Mouse (Mus musculus): Measurements from ENCODE around the gene Piwil4. TPM values are rescaled to one million over a fixed set of nuclear protein-coding genes. Genes with fewer than 3 reads are reported as not detected.
"Not testable (repeated sequence)": the region's sequence is repeated elsewhere in the genome, so short reads cannot be mapped to it uniquely, and the experiment has no call there.

The Piwil4 gene
- polyA plus RNA-seq, 1 experiment from 2014 or later = not detected

GRCm38 (mm10) chr9:14680584-14680983, 59.9 kb downstream of the Piwil4 start:
- H3K4me1 ChIP-seq = peaks cover 45% of the 10 kb centered on the region
- WGBS = 64% methylated on average over 2 of the region's 2 CpGs
- DNase-seq (ENCODE audit: low spot score) = no peak

GRCm38 (mm10) chr9:14675707-14676691, 64.5 kb downstream of the Piwil4 start:
- H3K9me3 ChIP-seq = no peaks in the 10 kb centered on the region
- peaks cover 30% of the 10 kb centered on the region for H3K4me1 ChIP-seq
- H3K27ac ChIP-seq = peak overlapping the region; percentile 65; the same call in 1 of the 2 replicates
- H3K27me3 ChIP-seq (ENCODE audit: insufficient read depth, poor library complexity, severe bottlenecking) = no peaks in the 10 kb centered on the region
- 45% methylated on average over 9 of the region's 9 CpGs for WGBS
- DNase-seq (ENCODE audit: low spot score) = no peak
- no peak overlapping the region for H3K4me3 ChIP-seq
- 0 out of 2 replicates have a peak, but pooled peaks cover 2% of the 10 kb centered on the region for H3K36me3 ChIP-seq

More at GRCm38 (mm10) chr9:14680584-14680983, 59.9 kb downstream of the Piwil4 start:
- H3K9me3 ChIP-seq = no peaks in the 10 kb centered on the region
- H3K27me3 ChIP-seq (ENCODE audit: insufficient read depth, poor library complexity, severe bottlenecking) = no peaks in the 10 kb centered on the region
- 0 out of 2 replicates have a peak, but pooled peaks cover 2% of the 10 kb centered on the region for H3K36me3 ChIP-seq
- no peak overlapping the region for H3K4me3 ChIP-seq
- no peak overlapping the region for H3K27ac ChIP-seq

GRCm38 (mm10) chr9:14674506-14674905, 66.0 kb downstream of the Piwil4 start:
- Histone ChIP-seq H3K36me3 (0 out of 2 replicates have a peak, but pooled peaks cover 2% of the 10 kb centered on the region), H3K4me1 (peaks cover 30% of the 10 kb centered on the region), H3K4me3 (no peak overlapping the region), H3K27me3 (ENCODE audit: insufficient read depth, poor library complexity, severe bottlenecking) (no peaks in the 10 kb centered on the region), H3K27ac (no peak overlapping the region), H3K9me3 (no peaks in the 10 kb centered on the region)
- no peak for DNase-seq (ENCODE audit: low spot score)
- 91% methylated on average over 8 of the region's 8 CpGs for WGBS

- peaks cover 30% of the 10 kb centered on the region for H3K4me1 ChIP-seq
- no peaks in the 10 kb centered on the region for H3K9me3 ChIP-seq
- WGBS = 84% methylated on average over 4 of the region's 4 CpGs
- no peak overlapping the region for H3K27ac ChIP-seq
- no peak for DNase-seq (ENCODE audit: low spot score)
- H3K27me3 ChIP-seq (ENCODE audit: insufficient read depth, poor library complexity, severe bottlenecking) = no peaks in the 10 kb centered on the region
- H3K4me3 ChIP-seq = no peak overlapping the region
- H3K36me3 ChIP-seq = no peaks in the 10 kb centered on the region
Observed at GRCm38 (mm10) chr9:14673109-14673508, 67.4 kb downstream of the Piwil4 start.

- H3K4me1 ChIP-seq = peaks cover 24% of the 10 kb centered on the region
- not testable (repeated sequence) for H3K27me3 ChIP-seq (ENCODE audit: insufficient read depth, poor library complexity, severe bottlenecking); H3K27ac ChIP-seq; H3K4me3 ChIP-seq; DNase-seq (ENCODE audit: low spot score); H3K9me3 ChIP-seq; H3K36me3 ChIP-seq
- 60% methylated on average over 5 of the region's 5 CpGs for WGBS
Observed at GRCm38 (mm10) chr9:14671965-14672364, 68.6 kb downstream of the Piwil4 start.

- no peaks in the 10 kb centered on the region for H3K36me3 ChIP-seq
- H3K4me1 ChIP-seq = peaks cover 12% of the 10 kb centered on the region; the same call in 1 of the 2 replicates
- 74% methylated on average over 3 of the region's 3 CpGs for WGBS
- no peak for DNase-seq (ENCODE audit: low spot score)
- no peaks in the 10 kb centered on the region for H3K9me3 ChIP-seq
- no peak overlapping the region for H3K4me3 ChIP-seq
- no peaks in the 10 kb centered on the region for H3K27me3 ChIP-seq (ENCODE audit: insufficient read depth, poor library complexity, severe bottlenecking)
- no peak overlapping the region for H3K27ac ChIP-seq
Observed at GRCm38 (mm10) chr9:14668382-14668781, 72.2 kb downstream of the Piwil4 start.

GRCm38 (mm10) chr9:14666071-14666470, 74.5 kb downstream of the Piwil4 start:
- H3K4me3 ChIP-seq = no peak overlapping the region
- H3K27ac ChIP-seq = no peak overlapping the region
- WGBS = 57% methylated on average over 3 of the region's 3 CpGs
- H3K9me3 ChIP-seq = no peaks in the 10 kb centered on the region
- no peaks in the 10 kb centered on the region for H3K36me3 ChIP-seq
- no peak for DNase-seq (ENCODE audit: low spot score)
- peaks cover 34% of the 10 kb centered on the region for H3K4me1 ChIP-seq
- H3K27me3 ChIP-seq (ENCODE audit: insufficient read depth, poor library complexity, severe bottlenecking) = no peaks in the 10 kb centered on the region

GRCm38 (mm10) chr9:14663591-14663990, 76.9 kb downstream of the Piwil4 start:
- Histone ChIP-seq H3K27me3 (ENCODE audit: insufficient read depth, poor library complexity, severe bottlenecking) (no peaks in the 10 kb centered on the region), H3K4me1 (peaks cover 41% of the 10 kb centered on the region), H3K9me3 (no peaks in the 10 kb centered on the region), H3K4me3 (no peak overlapping the region), H3K36me3 (no peaks in the 10 kb centered on the region), H3K27ac (no peak overlapping the region)
- no peak for DNase-seq (ENCODE audit: low spot score)
- 89% methylated on average over 2 of the region's 2 CpGs for WGBS

GRCm38 (mm10) chr9:14662876-14663275, 77.7 kb downstream of the Piwil4 start:
- no peak overlapping the region for H3K27ac ChIP-seq

GRCm38 (mm10) chr9:14662138-14662537, 78.4 kb downstream of the Piwil4 start:
- Histone ChIP-seq H3K27ac (peak overlapping the region; percentile 36; the same call in 1 of the 2 replicates), H3K4me3 (no peak overlapping the region), H3K36me3 (no peaks in the 10 kb centered on the region), H3K27me3 (ENCODE audit: insufficient read depth, poor library complexity, severe bottlenecking) (no peaks in the 10 kb centered on the region), H3K9me3 (no peaks in the 10 kb centered on the region), H3K4me1 (peaks cover 41% of the 10 kb centered on the region)
- no peak for DNase-seq (ENCODE audit: low spot score)
- 85% methylated on average over 9 of the region's 9 CpGs for WGBS

More at GRCm38 (mm10) chr9:14662876-14663275, 77.7 kb downstream of the Piwil4 start:
- Histone ChIP-seq H3K27me3 (ENCODE audit: insufficient read depth, poor library complexity, severe bottlenecking) (no peaks in the 10 kb centered on the region), H3K36me3 (no peaks in the 10 kb centered on the region), H3K4me1 (peaks cover 41% of the 10 kb centered on the region), H3K4me3 (no peak overlapping the region), H3K9me3 (no peaks in the 10 kb centered on the region)
- DNase-seq (ENCODE audit: low spot score) = no peak
- WGBS = 51% methylated on average over 7 of the region's 7 CpGs

- WGBS = 43% methylated on average over 2 of the region's 2 CpGs
- DNase-seq (ENCODE audit: low spot score) = no peak
- H3K27ac ChIP-seq = no peak overlapping the region
- peaks cover 26% of the 10 kb centered on the region for H3K4me1 ChIP-seq
- no peaks in the 10 kb centered on the region for H3K9me3 ChIP-seq
- H3K4me3 ChIP-seq = no peak overlapping the region
- no peaks in the 10 kb centered on the region for H3K36me3 ChIP-seq
- H3K27me3 ChIP-seq (ENCODE audit: insufficient read depth, poor library complexity, severe bottlenecking) = no peaks in the 10 kb centered on the region
Observed at GRCm38 (mm10) chr9:14657926-14658325, 82.6 kb downstream of the Piwil4 start.

- Histone ChIP-seq H3K9me3 (no peaks in the 10 kb centered on the region), H3K4me1 (peaks cover 4% of the 10 kb centered on the region), H3K36me3 (no peaks in the 10 kb centered on the region), H3K4me3 (no peak overlapping the region), H3K27ac (no peak overlapping the region), H3K27me3 (ENCODE audit: insufficient read depth, poor library complexity, severe bottlenecking) (no peaks in the 10 kb centered on the region)
- no peak for DNase-seq (ENCODE audit: low spot score)
- WGBS = 81% methylated on average over 2 of the region's 2 CpGs
Observed at GRCm38 (mm10) chr9:14654010-14654409, 86.5 kb downstream of the Piwil4 start.

GRCm38 (mm10) chr9:14652761-14653160, 87.8 kb downstream of the Piwil4 start:
- WGBS = 47% methylated on average over 1 of the region's 1 CpGs
- Histone ChIP-seq H3K36me3 (no peaks in the 10 kb centered on the region), H3K4me1 (peaks cover 4% of the 10 kb centered on the region), H3K4me3 (no peak overlapping the region), H3K9me3 (no peaks in the 10 kb centered on the region), H3K27me3 (ENCODE audit: insufficient read depth, poor library complexity, severe bottlenecking) (no peaks in the 10 kb centered on the region), H3K27ac (0 out of 2 replicates have a peak overlapping the region, but pooled peaks have one; percentile 7)
- no peak for DNase-seq (ENCODE audit: low spot score)

All from heart, embryonic 10.5 days (tissue).